In genomic region chr14:45350931-45351859, GRCm38 (mm10) we compare ENCODE assay signal across 8 mouse cellular contexts. TPM values are rescaled to one million over a fixed set of nuclear protein-coding genes. Genes with fewer than 3 reads are reported as not detected.
DNase-seq lines count a peak whose midpoint lies in the region; ATAC-seq and TF ChIP-seq lines count a peak whose summit lies in the region.

Gene Styx (plus strand): TSS chr14:45351093.

- DNase-seq in G1E (ENCODE audit: low spot score): peak; percentile 72
- DNase-seq in cerebellum, adult 18-20 months: peak; percentile 95 to 98
- peak; percentile 94 for DNase-seq in forebrain, postnatal 0 days
- peak; percentile 98 for DNase-seq in heart, postnatal 4 days
- DNase-seq in layer of hippocampus, adult 8-10 months (ENCODE audit: low spot score in 2 of 2): peak; percentile 85 to 90
- DNase-seq in ovary, adult 18-20 months (ENCODE audit: low spot score): peak; percentile 94
- peak; percentile 93 for DNase-seq in thymus, postnatal 0 days (ENCODE audit: low spot score)

- no peaks in the 10 kb centered on the region for H3K9me3 ChIP-seq in G1E (replicated peaks)
- no peaks in the 10 kb centered on the region for H3K9me3 ChIP-seq in forebrain, postnatal 0 days (ENCODE audit: low read length)
- no peaks in the 10 kb centered on the region for H3K9me3 ChIP-seq in lung, embryonic 15.5 days

- H3K4me2 ChIP-seq in forebrain, postnatal 0 days (ENCODE audit: low read depth): peak within 1 kb of the TSS; percentile 67
- H3K4me2 ChIP-seq in lung, embryonic 15.5 days: peak within 1 kb of the TSS; percentile 64

- TF ChIP-seq CTCF in G1E (IDR thresholded peaks at IDR 0.05; ENCODE audit: low read depth, low read length): no peak
- TF ChIP-seq CTCF in forebrain, postnatal 0 days (IDR thresholded peaks at IDR 0.05; ENCODE audit: low read depth): no peak

- peak within 1 kb of the TSS; percentile 84 for H3K4me3 ChIP-seq in G1E (ENCODE audit: low read depth, low read length)
- H3K4me3 ChIP-seq in forebrain, postnatal 0 days (ENCODE audit: low read depth, low read length): peak within 1 kb of the TSS; percentile 61
- peak within 1 kb of the TSS; percentile 84 for H3K4me3 ChIP-seq in lung, embryonic 15.5 days

- 2% methylated on average over 69 of the region's 93 CpGs for WGBS in forebrain, postnatal 0 days
- WGBS in lung, embryonic 15.5 days: under 1% methylated on average over 73 of the region's 93 CpGs

- peak; percentile 95 for ATAC-seq in G1E (ENCODE audit: extremely low read depth, insufficient number of reproducible peaks, low FRiP score, poor library complexity, severe bottlenecking)
- ATAC-seq in forebrain, postnatal 0 days: peak; percentile 98
- ATAC-seq in lung, embryonic 15.5 days (ENCODE audit: borderline replicate concordance, extremely low read depth, low FRiP score, low TSS enrichment): peak; percentile 100

- peaks cover 45% of the 10 kb centered on the region for H3K36me3 ChIP-seq in G1E (replicated peaks)
- peaks cover 20% of the 10 kb centered on the region for H3K36me3 ChIP-seq in forebrain, postnatal 0 days (ENCODE audit: insufficient read depth)
- peaks cover 21% of the 10 kb centered on the region for H3K36me3 ChIP-seq in lung, embryonic 15.5 days

- H3K9ac ChIP-seq in forebrain, postnatal 0 days: peak within 1 kb of the TSS; percentile 62
- H3K9ac ChIP-seq in lung, embryonic 15.5 days: peak within 1 kb of the TSS; percentile 81

- peak within 1 kb of the TSS; percentile 64; the same call in 1 of the 2 replicates for H3K27ac ChIP-seq in forebrain, postnatal 0 days (ENCODE audit: low read depth, low read length)
- peak within 1 kb of the TSS; percentile 85 for H3K27ac ChIP-seq in lung, embryonic 15.5 days

- H3K27me3 ChIP-seq in G1E (ENCODE audit: insufficient read depth, low read length): no peaks in the 10 kb centered on the region
- H3K27me3 ChIP-seq in forebrain, postnatal 0 days (ENCODE audit: insufficient read depth, low read length): no peaks in the 10 kb centered on the region
- H3K27me3 ChIP-seq in lung, embryonic 15.5 days: no peaks in the 10 kb centered on the region

- H3K4me1 ChIP-seq in G1E (ENCODE audit: insufficient read depth, low read depth, low read length): peaks cover 13% of the 10 kb centered on the region
- H3K4me1 ChIP-seq in forebrain, postnatal 0 days (ENCODE audit: insufficient read depth): peaks cover 5% of the 10 kb centered on the region; the same call in 1 of the 2 replicates
- H3K4me1 ChIP-seq in lung, embryonic 15.5 days: peaks cover 15% of the 10 kb centered on the region

RNA-seq across cellular contexts. Expression of gene Styx, which starts in this region (rescaled TPM):
- total RNA-seq in G1E (2014; fragmentation: Nextera tagmentation) (37.3 and 42.9 TPM in 2 replicates), G1E (2017) (30.7 and 33.3 TPM in 2 replicates)
- 102 and 142 TPM in 2 replicates for polyA plus RNA-seq in G1E (2012)
- total RNA-seq in forebrain, postnatal 0 days (2014; rRNA removed): 35.9 and 36.2 TPM in 2 replicates
- polyA plus RNA-seq in forebrain, postnatal 0 days (2015; fragmentation: Nextera tagmentation; extraction: Ambion mirVana): 59.2 and 72.2 TPM in 2 replicates
- 10 to 100 TPM; 45.4 to 57.1 TPM for total RNA-seq in heart, postnatal 4 days (2021)
- total RNA-seq in layer of hippocampus, adult 8-10 months (2022): 10 to 100 TPM; 17.1 to 21.6 (median 18.6) TPM
- 63.7 and 68.9 TPM in 2 replicates for polyA plus RNA-seq in lung, embryonic 15.5 days (2015; fragmentation: Nextera tagmentation; extraction: Ambion mirVana)
- 65.5 and 82.0 TPM in 2 replicates for polyA plus RNA-seq in thymus, postnatal 0 days (2015; fragmentation: Nextera tagmentation; extraction: Ambion mirVana)

Comparison
In these comparisons a context has a peak if more than half of its experiments do, and no peak if none do; other contexts are left out.
1. Peak in every context shown above with its lines: DNase-seq, ATAC-seq, H3K4me3 ChIP-seq and H3K27ac ChIP-seq.